Mouse (Mus musculus) hindbrain, embryonic 11.5 days (tissue): ENCODE data around the gene Mgat4a. TPM values are rescaled to one million over a fixed set of nuclear protein-coding genes. Genes with fewer than 3 reads are reported as not detected.

Source experiments
- ATAC-seq: fragments of 200-750 bp; cut with Nextera tagmentation; 2 replicates; pipeline ENCODE4 v1.8.0; 2017; ENCODE audit warnings: mild to moderate bottlenecking, moderate TSS enrichment, moderate library complexity; ENCODE audit not compliant: low FRiP score
- DNase-seq: peaks from one replicate; pipeline ENCODE4 v3.0.0-alpha.2; 2015; ENCODE audit warnings: low spot score
- H3K27ac ChIP-seq: fragments of 300-500 bp; sonication (generic); 2 replicates; pipeline ENCODE4 v1.5.1; 2014; ENCODE audit warnings: mild to moderate bottlenecking, low read depth, low read length
- H3K27me3 ChIP-seq: fragments of 300-500 bp; sonication (generic); 2 replicates; pipeline ENCODE4 v1.6.1; 2014; ENCODE audit warnings: mild to moderate bottlenecking, low read length, moderate library complexity, mixed read lengths; ENCODE audit not compliant: control insufficient read depth, insufficient read depth
- H3K36me3 ChIP-seq: fragments of 300-500 bp; sonication (generic); 2 replicates; pipeline ENCODE4 v1.6.1; 2014; ENCODE audit warnings: mild to moderate bottlenecking, low read length, moderate library complexity, mixed read lengths; ENCODE audit not compliant: control insufficient read depth, insufficient read depth
- H3K4me1 ChIP-seq: fragments of 300-500 bp; sonication (generic); replicated peaks from 2 replicates; pipeline ENCODE4 v1.6.1; 2014; ENCODE audit warnings: low read length, mixed read lengths; ENCODE audit not compliant: control insufficient read depth, insufficient read depth
- H3K4me2 ChIP-seq: fragments of 300-500 bp; sonication (generic); replicated peaks from 2 replicates; pipeline ENCODE4 v1.6.1; 2014; ENCODE audit warnings: mild to moderate bottlenecking, low read depth, low read length
- H3K4me3 ChIP-seq: fragments of 300-500 bp; sonication (generic); 2 replicates; pipeline ENCODE4 v1.5.1; 2014; ENCODE audit warnings: low read depth, low read length
- H3K9ac ChIP-seq: fragments of 300-500 bp; sonication (generic); 2 replicates; pipeline ENCODE4 v1.6.1; 2014; ENCODE audit warnings: low read depth, low read length
- H3K9me3 ChIP-seq: fragments of 300-500 bp; sonication (generic); 2 replicates; pipeline ENCODE4 v1.6.1; 2016; ENCODE audit warnings: low read length; ENCODE audit not compliant: control insufficient read depth
- WGBS: fragments of 180-500 bp; shearing (Covaris S2); extraction: QIAGEN DNeasy Blood & Tissue Kit; methylation state at CpG from one replicate; pipeline ENCODE4 v1.1.7; 2014; 5-methylcytosine and 5-hydroxymethylcytosine counted together
- polyA plus RNA-seq: library from polyadenylated mRNA; unstranded; fragments of >200 nt; fragmentation: Nextera tagmentation; extraction: Ambion mirVana; gene quantifications from 2 replicates; pipeline ENCODE4 v1.2.1, GENCODE M21; 2014

The Mgat4a gene
- 4.4 and 8.7 TPM in 2 replicates for polyA plus RNA-seq

GRCm38 (mm10) chr1:37540810-37541658 is at the start of gene Mgat4a:
Mgat4a (minus strand) TSS chr1:37541016.
- ATAC-seq (peak; percentile 100), DNase-seq (peak; percentile 91)
- 2% methylated on average over 31 of the region's 72 CpGs for WGBS
- Histone ChIP-seq H3K36me3 (no peaks in the 10 kb centered on the region), H3K4me1 (no peaks in the 10 kb centered on the region), H3K27ac (peak within 1 kb of the TSS; percentile 51; the same call in 1 of the 2 replicates), H3K9me3 (no peaks in the 10 kb centered on the region), H3K27me3 (peaks cover 10% of the 10 kb centered on the region), H3K9ac (peak within 1 kb of the TSS; percentile 76), H3K4me2 (peak within 1 kb of the TSS; percentile 95), H3K4me3 (peak within 1 kb of the TSS; percentile 70)

- Histone ChIP-seq H3K4me1 (no peaks in the 10 kb centered on the region), H3K9ac (no peak overlapping the region), H3K4me2 (no peak overlapping the region), H3K36me3 (no peaks in the 10 kb centered on the region), H3K27me3 (no peaks in the 10 kb centered on the region), H3K27ac (no peak overlapping the region), H3K4me3 (no peak overlapping the region), H3K9me3 (no peaks in the 10 kb centered on the region)
- DNase-seq (no peak), ATAC-seq (no peak)
- 85% methylated on average over 13 of the region's 13 CpGs for WGBS
Observed at GRCm38 (mm10) chr1:37585809-37586480, 45.1 kb upstream of the Mgat4a start.

- H3K9me3 ChIP-seq: no peaks in the 10 kb centered on the region
- H3K4me3 ChIP-seq: no peak overlapping the region
- 78% methylated on average over 9 of the region's 9 CpGs for WGBS
- no peaks in the 10 kb centered on the region for H3K4me1 ChIP-seq
- H3K4me2 ChIP-seq: no peak overlapping the region
- H3K36me3 ChIP-seq: no peaks in the 10 kb centered on the region
- ATAC-seq (no peak), DNase-seq (no peak)
- H3K27ac ChIP-seq: no peak overlapping the region
- no peak overlapping the region for H3K9ac ChIP-seq
- H3K27me3 ChIP-seq: no peaks in the 10 kb centered on the region
Observed at GRCm38 (mm10) chr1:37583795-37584464, 43.1 kb upstream of the Mgat4a start.

GRCm38 (mm10) chr1:37583167-37583566 is 42.4 kb upstream of the Mgat4a start:
- no peak overlapping the region for H3K9ac ChIP-seq

GRCm38 (mm10) chr1:37579686-37580085 is 38.9 kb upstream of the Mgat4a start:
- Histone ChIP-seq H3K27ac (no peak overlapping the region), H3K36me3 (no peaks in the 10 kb centered on the region), H3K9ac (no peak overlapping the region), H3K27me3 (no peaks in the 10 kb centered on the region), H3K4me2 (no peak overlapping the region), H3K4me1 (no peaks in the 10 kb centered on the region), H3K4me3 (no peak overlapping the region), H3K9me3 (no peaks in the 10 kb centered on the region)
- ATAC-seq (no peak), DNase-seq (no peak)
- 94% methylated on average over 13 of the region's 13 CpGs for WGBS

More at GRCm38 (mm10) chr1:37583167-37583566, 42.4 kb upstream of the Mgat4a start:
- H3K27me3 ChIP-seq: no peaks in the 10 kb centered on the region
- H3K4me2 ChIP-seq: no peak overlapping the region
- DNase-seq (no peak), ATAC-seq (no peak)
- 91% methylated on average over 8 of the region's 8 CpGs for WGBS
- H3K27ac ChIP-seq: no peak overlapping the region
- H3K9me3 ChIP-seq: no peaks in the 10 kb centered on the region
- no peaks in the 10 kb centered on the region for H3K4me1 ChIP-seq
- H3K4me3 ChIP-seq: no peak overlapping the region
- H3K36me3 ChIP-seq: no peaks in the 10 kb centered on the region

- DNase-seq (no peak), ATAC-seq (no peak)
- H3K4me3 ChIP-seq: no peak overlapping the region
- H3K27me3 ChIP-seq: no peaks in the 10 kb centered on the region
- no peaks in the 10 kb centered on the region for H3K36me3 ChIP-seq
- no peak overlapping the region for H3K9ac ChIP-seq
- H3K9me3 ChIP-seq: no peaks in the 10 kb centered on the region
- no peak overlapping the region for H3K4me2 ChIP-seq
- WGBS: 86% methylated on average over 10 of the region's 10 CpGs
- H3K4me1 ChIP-seq: no peaks in the 10 kb centered on the region
- no peak overlapping the region for H3K27ac ChIP-seq
Observed at GRCm38 (mm10) chr1:37572528-37573272, 31.9 kb upstream of the Mgat4a start.

GRCm38 (mm10) chr1:37568379-37568778 is 27.6 kb upstream of the Mgat4a start:
- Histone ChIP-seq H3K27ac (no peak overlapping the region), H3K9me3 (no peaks in the 10 kb centered on the region), H3K4me3 (no peak overlapping the region), H3K4me1 (no peaks in the 10 kb centered on the region), H3K36me3 (no peaks in the 10 kb centered on the region), H3K27me3 (no peaks in the 10 kb centered on the region), H3K9ac (no peak overlapping the region), H3K4me2 (no peak overlapping the region)
- no peak for ATAC-seq
- no peak for DNase-seq
- WGBS: 97% methylated on average over 1 of the region's 1 CpGs

GRCm38 (mm10) chr1:37566754-37567153 is 25.9 kb upstream of the Mgat4a start:
- Histone ChIP-seq H3K4me1 (no peaks in the 10 kb centered on the region), H3K27me3 (no peaks in the 10 kb centered on the region), H3K9ac (no peak overlapping the region), H3K36me3 (no peaks in the 10 kb centered on the region), H3K9me3 (no peaks in the 10 kb centered on the region), H3K4me2 (no peak overlapping the region), H3K4me3 (no peak overlapping the region), H3K27ac (no peak overlapping the region)
- ATAC-seq: no peak
- DNase-seq: no peak
- 86% methylated on average over 4 of the region's 4 CpGs for WGBS
